Mouse (Mus musculus) testis, adult 2 months (tissue): Measurements from ENCODE around the gene Nodal.

Experiments used
- CTCF ChIP-seq: fragments of 200-500 bp; IDR thresholded peaks from 2 replicates; pipeline ENCODE4 v1.5.1; 2012; ENCODE audit warnings: low read depth, mild to moderate bottlenecking, inconsistent platforms, low read length, moderate library complexity; ENCODE audit not compliant: control insufficient read depth, insufficient read depth, insufficient replicate concordance
- POLR2A ChIP-seq: fragments of 200-500 bp; IDR thresholded peaks from 2 replicates; pipeline ENCODE4 v1.6.1; 2012; ENCODE audit warnings: low read depth, mild to moderate bottlenecking, inconsistent platforms, low read length, moderate library complexity; ENCODE audit not compliant: control insufficient read depth

- TF ChIP-seq POLR2A (no peak), CTCF (no peak)
Observed at GRCm38 (mm10) chr10:61422861-61423260, 5.1 kb downstream of the Nodal start.
